Mouse (Mus musculus): ENCODE data around the gene Tmem238l.

Gene Tmem238l

DNA sequence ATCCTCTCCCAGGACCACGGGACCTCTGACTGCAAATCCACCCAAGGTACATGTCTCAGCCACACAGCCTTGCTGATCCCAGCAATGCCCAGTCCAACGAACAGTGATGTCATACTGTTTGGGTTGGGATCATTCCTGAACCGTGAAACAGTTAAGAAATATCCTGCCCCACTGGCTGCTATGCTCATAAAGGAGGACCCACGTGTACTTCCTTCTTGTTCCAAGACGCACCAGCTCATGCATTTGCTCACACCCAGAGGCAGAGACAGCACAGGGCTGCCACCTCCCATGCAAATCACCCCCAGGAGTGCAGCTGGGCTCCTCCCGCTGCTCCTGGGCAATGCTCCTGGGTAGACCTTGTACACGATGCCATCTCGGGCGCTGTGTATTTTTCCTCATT lies at the start of gene Tmem238l:
Gene Tmem238l, plus strand, starts transcription at position 336 of the 400 bp plus-strand sequence.
- in situ Hi-C loops (cut with MboI, MseI), result no loop called here

DNA sequence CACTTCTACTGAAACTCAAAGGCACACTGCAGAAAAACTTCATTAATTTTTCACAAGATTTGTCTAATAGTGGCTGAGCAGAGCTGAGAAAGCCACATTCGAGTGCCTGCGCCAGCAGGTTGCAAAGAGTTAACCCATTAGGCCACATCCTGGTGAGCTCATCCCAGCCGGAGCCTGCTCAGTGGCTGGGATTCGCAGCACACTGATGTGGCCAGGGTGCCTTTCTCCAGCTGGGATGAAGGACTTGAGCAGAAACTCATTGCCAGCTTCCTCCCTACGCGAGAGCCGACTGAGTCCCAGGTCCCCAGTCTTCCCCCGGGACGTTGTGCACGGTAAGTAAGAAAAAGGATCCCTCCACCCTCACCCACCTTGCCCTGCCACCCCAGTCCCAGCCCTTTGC lies 44.6 kb upstream of the Tmem238l start, which contains the start of gene Pirt:
Gene Pirt, plus strand, starts transcription at position 171 of the 400 bp plus-strand sequence.
- in situ Hi-C loops (cut with MboI, MseI), result no loop called here

DNA sequence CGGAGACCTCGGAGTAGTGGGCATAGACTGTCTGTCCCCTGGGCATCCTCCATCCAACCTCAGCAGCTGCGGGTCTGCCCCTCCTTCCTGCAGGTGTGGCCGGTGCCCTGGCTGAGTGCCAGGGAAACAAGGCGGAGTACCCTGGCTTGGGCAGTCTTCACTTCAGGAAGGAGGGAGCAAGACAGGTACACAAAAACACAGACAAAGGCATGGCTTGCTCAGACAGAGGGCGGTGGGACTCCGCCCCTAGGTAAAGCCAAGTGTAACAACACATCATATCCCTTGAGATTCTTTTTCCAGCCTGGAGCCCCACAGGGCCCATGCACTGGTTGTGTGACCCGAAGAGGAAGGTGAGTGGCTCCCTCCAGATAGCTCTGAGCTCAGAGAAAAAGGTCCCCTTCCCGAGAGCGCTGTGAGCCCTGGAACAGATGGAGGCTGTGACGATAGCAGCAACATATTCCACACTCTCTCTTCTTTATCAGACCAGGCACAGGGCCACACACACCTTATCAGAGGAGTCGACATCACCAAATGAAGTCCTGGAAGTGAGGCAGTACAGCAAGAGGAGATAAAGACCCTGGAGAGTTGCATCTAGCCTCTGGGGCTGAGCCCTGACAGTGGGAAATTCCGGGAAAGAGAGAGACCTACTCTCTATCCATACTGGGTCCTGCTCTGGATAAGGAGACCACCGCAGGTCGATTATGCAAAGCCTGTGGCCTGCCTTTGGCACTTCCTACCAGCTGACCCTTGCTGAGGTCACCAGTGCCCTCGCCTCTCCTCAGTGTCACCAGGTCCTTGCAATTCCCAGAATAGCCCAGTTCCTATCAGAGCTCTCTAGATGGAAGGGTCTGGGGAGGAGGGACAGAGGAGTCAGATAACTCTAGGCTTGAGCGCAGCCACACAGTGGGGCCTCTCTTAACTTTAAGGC lies 43.6 kb upstream of the Tmem238l start:
- in situ Hi-C loops (cut with MboI, MseI), result no loop called here

DNA sequence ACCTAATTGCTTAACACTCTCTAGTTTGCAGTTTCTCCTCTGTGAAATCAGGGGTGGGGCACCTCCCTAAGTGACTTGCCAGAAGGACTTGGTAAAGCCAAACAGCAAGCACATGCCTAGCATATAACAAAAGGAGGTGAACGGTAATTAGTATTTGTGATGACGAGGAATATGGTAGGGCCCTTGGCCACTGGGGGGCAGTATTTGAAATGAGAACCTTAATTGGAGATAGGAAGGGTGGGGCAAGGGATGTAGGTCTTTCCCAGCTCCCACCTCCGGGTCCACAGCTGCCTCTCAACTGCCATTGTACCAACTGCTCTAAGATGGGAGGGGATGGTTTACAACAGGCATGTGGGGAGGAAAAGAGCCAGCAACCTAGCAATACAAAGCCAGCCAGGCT lies 42.2 kb upstream of the Tmem238l start:
- in situ Hi-C loops (cut with MboI, MseI), result no loop called here

DNA sequence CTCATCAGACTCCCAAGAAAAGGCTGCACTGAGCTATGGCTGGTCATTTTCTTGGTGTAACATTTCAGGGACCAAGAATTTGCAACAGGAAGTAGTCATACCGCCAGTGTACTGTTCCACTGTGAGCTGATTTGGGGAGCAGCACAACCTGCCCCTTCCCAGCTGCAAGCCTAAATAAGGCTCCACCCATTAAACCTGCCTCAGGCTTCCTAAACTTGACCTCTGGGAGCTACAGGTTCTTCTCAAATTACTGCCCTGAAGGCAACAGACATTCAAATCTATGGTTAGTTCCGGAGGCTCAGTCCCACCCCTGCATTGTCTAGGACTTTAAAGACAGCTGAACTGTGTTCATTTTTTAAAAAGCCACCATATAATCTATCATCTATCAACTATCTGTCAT lies 36.4 kb upstream of the Tmem238l start:
- in situ Hi-C loops (cut with MboI, MseI), result loop anchor here (5.0 kb wide), 1 partner anchor 77 kb away; no protein-coding TSS in a partner anchor

DNA sequence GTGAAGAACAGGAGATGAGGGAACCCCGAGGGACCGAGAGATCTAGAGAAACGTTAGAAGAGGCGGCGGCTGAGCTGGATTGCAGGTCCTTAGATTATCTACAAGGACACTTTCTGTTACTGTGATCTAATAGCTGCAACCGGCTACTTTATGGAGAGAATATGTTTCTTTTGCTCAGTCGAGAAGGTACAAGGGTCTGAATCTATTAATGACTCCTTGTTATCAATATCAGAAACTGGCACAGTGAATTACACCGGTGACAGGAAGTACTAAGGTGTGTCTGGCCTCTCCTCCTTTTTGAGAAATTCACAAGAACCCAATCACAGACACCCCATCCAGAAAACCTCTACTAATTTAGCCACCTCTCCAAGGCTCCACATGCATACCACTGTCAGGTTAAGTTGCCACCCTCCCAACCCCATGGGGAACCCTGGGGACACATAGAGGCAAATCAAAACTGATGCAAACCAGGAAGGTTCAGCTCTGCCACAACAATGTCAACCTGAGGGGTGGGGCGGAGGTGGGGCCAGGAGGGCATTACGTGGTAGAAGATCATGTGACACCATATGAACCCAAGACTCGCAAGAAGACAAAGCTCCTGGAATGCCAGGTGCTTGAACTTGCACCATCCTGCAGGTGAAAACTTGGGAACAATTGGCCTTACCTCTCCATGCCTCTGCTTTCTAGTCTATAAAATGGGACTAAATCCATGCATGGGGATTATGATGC lies 32.2 kb upstream of the Tmem238l start:
- in situ Hi-C loops (cut with MboI, MseI), result loop anchor here (5.0 kb wide), 1 partner anchor 73 kb away; no protein-coding TSS in a partner anchor

DNA sequence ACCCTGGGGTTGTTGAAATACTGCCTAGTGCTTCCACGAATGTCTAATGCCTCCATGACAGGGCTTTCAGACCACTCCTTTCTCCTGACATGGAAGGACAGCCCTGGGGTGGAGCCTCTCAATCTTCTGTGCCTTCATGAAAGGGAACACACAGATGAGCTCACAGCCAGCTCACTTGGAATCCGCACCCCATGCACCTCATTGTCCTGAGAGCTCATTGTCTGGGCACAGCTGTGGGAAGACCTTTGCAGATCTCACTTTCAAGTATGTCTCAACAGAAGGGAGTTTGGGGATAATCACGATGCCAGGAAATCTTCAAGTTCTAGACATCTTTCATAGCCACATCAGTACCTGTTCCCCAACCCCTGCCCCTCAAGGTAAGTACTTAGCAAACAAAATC lies 28.1 kb upstream of the Tmem238l start:
- in situ Hi-C loops (cut with MboI, MseI), result no loop called here

DNA sequence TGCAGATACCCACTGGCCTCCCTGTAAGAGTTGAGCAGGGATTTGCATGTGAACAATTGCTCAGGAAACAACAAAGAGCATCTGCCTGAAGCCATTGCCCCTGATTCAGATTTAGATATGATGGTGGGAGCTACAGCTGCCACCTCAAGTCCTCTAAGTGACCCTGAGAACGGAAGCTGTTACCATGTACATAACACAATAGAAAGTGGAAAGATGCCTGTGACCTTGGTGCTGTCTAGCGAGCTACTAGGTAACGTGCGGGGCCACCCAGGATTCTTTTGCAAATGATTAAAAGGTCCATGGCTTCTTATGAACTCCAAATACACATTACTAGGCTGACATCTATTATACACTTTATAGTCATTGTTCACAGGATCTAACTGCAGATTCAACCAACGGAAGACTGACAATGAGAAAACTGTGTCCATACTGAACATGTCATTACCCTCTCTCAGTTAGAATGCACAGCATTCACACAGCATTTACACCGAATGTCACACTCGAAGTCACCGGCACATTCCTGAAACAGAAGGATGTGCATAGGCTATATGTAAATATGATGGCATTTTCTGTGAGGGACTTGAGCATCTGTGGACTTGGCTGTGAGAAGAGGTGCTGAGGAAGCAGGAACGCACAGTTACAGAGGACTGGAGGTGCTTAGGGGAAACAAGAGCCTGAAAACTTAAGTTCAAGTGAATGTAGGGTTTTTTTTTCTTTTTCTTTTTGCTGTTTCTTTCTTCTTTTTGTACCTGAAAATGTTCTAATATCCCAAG lies 23.4 kb upstream of the Tmem238l start:
- in situ Hi-C loops (cut with MboI, MseI), result no loop called here

DNA sequence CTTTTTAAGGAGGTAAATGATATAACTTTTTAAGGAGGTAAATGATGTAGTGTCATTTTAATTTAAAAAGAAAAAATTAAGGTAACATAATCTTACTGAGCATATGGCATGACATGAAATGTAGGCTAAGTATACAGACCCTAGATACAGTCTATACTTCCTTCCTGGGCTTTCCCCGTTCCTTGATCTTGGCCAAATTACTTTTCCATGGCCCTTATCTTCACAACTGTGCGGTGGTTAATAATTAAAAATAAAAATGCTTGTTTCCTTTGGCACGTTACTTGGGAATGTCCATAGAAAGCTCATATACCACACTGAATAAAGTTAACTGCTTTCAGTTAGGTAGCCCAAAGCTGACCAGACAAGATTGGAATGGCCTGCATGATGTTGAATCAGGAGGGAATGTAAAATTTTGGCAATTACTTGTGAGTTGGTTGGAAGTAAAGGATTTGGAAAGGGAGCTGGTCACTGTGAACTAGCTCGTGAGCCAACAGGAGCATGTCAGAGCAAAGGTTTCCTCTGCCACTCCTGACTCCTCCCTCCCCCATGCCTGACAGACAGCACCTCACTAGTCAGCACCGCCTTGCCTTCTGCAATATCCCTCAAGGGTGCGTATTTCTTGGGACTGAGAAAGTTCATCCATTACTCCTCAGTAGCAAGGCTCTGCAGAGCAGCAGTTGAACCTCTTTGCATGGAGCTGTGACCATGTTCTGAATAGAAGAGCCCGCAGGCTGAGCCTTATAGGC lies 21.8 kb upstream of the Tmem238l start:
- in situ Hi-C loops (cut with MboI, MseI), result no loop called here

DNA sequence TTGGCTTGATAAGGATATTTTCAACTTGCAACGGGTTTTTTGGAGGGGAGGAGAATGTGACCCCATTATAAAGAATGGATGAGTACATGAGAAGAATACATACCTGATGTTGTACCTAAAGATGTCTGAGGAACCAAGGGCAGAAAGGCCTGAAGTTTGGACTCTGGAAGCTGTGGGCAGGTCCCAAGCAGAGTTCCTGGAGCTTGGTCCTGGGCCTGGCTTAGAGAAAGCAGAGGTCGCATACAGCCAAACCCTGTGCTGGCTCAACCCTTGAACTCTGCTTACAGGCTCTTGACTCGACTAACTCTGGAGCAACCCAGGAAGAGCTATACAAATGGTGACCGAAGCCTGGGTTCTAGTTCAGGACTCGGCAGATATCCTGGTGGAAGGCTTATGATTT lies 14.4 kb upstream of the Tmem238l start:
- in situ Hi-C loops (cut with MboI, MseI), result no loop called here

DNA sequence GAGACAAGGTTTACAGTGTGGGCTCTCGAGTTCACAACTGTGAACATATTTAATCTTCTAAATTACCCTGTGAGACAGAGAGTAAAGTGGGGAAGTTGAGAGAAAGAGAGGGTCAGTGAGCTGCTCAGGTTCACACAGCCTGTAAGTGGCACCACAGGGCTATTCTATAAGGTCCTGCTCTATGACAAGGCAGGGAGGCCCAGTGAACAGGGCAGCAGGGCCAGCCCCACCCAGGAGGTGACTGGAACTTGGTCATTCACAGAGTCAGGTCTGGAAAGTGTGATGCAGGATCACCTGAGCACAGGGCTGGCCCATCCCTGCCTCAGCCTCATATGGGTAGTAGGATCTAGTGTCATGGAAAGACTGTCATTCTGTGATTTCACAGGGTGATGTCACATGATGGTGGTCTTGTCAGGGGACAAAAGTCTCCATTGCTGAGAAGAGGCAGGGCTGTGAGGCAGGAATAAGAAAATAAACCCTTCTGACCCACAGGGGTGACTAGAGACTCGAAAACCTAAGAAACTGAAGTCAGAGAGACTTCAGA lies 11.1 kb upstream of the Tmem238l start:
- in situ Hi-C loops (cut with MboI, MseI), result no loop called here

DNA sequence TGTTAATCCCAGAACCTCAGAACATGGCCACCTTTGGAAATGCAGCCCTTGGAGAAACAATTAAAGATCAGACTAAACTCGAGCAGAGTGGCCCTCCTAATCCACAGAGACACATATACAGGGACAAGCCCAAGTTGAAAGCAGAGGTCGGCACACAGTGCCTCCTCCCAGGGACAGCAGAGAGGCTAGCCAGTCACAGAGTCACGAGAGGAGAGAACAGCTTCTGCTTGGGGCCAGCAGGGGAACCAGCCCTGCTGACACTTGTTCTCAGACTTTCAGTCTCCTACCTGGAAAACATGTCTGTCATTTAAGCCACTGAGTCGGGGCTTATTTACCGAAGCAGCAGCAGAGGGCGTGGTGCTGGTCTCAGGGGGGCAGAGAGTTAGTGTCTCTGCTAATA lies 9.9 kb upstream of the Tmem238l start:
- in situ Hi-C loops (cut with MboI, MseI), result no loop called here

DNA sequence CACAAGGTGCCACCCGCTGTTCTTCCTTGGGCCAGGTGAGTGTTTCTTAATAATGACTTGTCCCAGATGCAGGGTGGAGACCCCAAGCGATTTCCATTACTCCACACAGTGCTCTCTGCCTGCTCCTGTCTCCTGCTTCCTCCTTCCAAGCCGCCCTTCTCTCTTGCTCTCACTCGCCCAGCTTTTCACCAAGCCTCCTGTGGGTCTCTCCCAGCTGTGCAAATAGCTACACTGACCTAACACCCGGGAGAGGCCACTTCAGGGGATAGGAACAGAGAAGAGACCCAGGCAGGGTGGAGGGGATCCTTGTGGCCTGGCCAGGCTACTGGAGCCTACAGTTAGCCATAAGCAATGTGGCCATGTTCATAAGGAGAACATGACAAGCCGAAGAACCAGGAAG lies 9.5 kb upstream of the Tmem238l start:
- in situ Hi-C loops (cut with MboI, MseI), result no loop called here

DNA sequence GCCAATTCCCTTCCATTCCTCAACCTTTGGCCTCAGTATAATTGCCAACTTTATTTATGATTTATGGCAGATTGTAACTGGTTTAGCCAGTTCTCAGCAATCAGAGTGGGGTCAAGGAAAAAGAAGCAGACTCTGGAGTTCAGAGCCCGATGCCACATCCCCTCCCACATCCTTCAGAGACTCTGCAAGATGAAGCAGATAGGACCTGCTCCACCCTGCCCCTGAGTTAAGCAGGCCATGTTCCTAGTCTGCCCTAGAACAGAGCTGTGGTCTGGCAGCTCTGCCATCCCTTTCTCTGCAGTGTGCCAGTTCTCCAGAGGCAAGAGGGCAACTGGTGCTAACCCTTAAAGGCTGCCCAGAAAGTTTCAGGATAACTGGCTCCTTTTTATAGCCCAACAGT lies 4.4 kb downstream of the Tmem238l start:
- in situ Hi-C loops (cut with MboI, MseI), result no loop called here

DNA sequence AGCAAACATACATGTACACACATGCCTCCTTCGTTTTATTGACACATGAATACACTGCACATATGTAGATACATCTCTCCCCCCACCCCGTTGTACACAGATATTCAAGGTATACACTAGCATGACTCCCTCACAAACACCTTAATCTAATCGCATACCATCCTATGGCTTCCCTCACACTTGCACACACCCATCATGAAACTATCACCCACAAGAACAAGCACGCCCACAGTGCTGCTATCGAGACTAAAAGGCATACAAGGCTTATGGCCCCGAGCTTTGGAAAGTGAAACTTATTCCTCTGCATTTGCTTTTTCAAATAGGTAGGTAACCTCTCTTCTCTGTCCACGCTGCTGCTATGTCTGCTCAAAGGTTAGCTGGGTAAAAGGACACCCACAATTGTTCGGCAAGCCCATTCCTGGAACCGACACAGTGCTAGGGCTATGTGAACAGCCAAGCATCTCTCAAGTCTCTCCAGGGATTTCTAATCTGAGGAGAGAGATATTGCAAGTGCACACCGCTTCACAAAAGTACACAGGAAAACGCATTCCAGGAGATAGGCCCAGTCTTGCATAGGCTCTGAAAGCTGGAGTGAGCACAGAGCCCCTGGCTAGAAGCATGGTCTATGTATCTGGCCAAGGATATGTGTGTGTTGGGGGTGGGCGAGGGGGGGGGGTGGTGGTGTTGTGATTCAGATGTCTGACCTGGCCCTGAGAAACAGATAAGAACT lies 5.2 kb downstream of the Tmem238l start:
- in situ Hi-C loops (cut with MboI, MseI), result no loop called here

DNA sequence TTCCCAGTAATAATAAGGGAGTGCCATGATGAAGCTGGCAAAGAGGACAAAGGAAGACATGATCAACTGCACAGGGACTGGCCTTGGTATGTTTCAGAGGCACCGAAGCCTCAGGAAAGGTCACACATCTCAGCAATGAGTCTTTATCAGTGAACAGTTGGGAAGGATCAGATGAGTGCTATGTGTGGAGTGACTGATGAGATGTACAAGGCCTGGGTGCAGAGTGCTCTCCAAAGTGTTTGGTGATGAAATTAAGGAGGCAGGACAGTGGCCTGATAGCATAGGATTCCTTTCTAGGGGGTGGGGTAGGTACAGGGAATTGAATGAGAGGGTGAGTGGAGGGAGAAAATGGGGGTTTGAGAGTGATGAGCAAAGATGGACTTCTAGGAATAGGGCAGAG lies 7.0 kb downstream of the Tmem238l start:
- in situ Hi-C loops (cut with MboI, MseI), result no loop called here

DNA sequence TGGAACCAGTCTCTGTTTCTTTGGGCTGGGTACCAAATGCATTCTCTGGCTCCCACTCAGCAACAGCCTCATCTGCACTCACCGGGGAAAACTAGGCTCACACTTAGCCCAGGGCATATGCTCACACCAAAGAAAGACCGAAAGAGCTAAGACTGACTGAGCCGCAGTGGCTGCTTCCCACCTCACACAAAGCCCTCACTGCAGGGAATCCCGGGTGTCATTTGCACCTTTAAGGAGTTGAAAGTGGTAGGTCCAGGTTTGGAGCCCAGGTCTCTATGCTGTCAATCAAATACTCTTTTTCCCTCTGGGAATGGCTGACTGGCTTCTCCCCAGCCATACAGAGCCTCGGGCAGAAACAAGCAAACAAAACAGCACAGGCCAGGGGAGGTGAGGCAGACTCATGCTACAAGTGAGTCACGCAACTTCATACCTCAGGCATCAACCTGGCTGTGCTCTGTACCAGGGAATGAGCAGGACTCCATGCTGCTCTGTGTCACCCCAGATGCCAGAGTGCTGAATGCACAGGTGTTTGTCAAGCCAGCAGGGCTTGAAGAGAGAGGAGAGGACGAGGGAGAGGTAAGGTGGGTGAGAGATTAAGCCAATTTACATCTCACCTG lies 10.2 kb downstream of the Tmem238l start:
- in situ Hi-C loops (cut with MboI, MseI), result no loop called here

DNA sequence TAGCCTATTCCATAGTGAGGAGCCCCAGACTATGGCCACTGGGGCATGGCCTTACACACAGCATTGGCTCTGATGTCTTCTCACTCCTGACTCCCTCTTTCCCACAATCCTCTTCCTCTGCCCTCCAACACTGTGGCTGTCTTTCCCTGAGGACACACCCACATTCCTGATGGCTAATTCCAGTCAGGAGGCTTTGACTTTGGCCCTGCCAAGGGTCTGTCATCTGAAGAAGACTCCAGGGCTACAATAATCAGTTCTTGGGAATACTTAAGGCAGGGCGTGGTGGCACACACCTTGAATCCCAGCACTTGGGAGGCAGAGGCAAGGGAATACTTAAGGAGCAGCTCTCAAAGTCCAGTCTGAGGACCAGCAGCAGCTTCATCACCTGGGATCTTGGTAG lies 12.1 kb downstream of the Tmem238l start:
- in situ Hi-C loops (cut with MboI, MseI), result no loop called here

DNA sequence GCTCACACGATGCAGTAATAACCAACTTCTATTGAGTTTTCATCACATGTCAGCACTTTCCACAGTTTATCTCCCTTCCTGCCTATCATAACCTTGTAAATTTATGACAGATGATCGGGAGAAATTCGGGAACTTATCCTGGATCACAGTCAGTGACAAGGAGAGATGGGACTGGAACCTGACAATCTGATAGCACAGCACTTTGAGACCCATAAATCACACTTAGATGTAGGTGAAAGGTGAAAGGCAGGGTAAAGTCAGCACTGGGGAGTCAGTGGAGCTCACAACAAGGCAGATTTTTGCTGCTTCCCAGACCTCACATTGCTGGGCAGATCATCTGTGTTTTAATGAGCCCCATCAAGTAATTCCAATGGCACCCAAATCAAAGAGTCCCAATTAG lies 17.1 kb downstream of the Tmem238l start:
- in situ Hi-C loops (cut with MboI, MseI), result no loop called here

All from regulatory T cell (primary cell).